Mouse (Mus musculus) thymus, adult 2 months (tissue): ENCODE results near the gene 9830107B12Rik. TPM values are rescaled to one million over a fixed set of nuclear protein-coding genes. Genes with fewer than 3 reads are reported as not detected.
A peak's percentile ranks its signal among the peaks of the same experiment; 100 is the strongest.

Source experiments
- DNase-seq: peaks from one replicate; pipeline ENCODE4 v3.0.0; 2021
- H3K27ac ChIP-seq: fragments of 200-500 bp; 2 replicates; pipeline ENCODE4 v1.5.1; 2012; ENCODE audit warnings: low read length, control low read depth; ENCODE audit not compliant: control insufficient read depth, insufficient read depth
- H3K27me3 ChIP-seq: fragments of 200-500 bp; 2 replicates; pipeline ENCODE4 v1.6.1; 2012; ENCODE audit warnings: mild to moderate bottlenecking, low read length, moderate library complexity, mixed read lengths; ENCODE audit not compliant: control insufficient read depth, insufficient read depth
- H3K36me3 ChIP-seq: fragments of 200-500 bp; 2 replicates; pipeline ENCODE4 v1.6.1; 2012; ENCODE audit warnings: mild to moderate bottlenecking, low read length, moderate library complexity; ENCODE audit not compliant: control insufficient read depth, insufficient read depth
- H3K4me1 ChIP-seq: fragments of 200-500 bp; replicated peaks from 2 replicates; pipeline ENCODE4 v1.6.1; 2012; ENCODE audit warnings: low read length; ENCODE audit not compliant: control insufficient read depth, insufficient read depth
- H3K4me3 ChIP-seq: fragments of 200-500 bp; 2 replicates; pipeline ENCODE4 v1.5.1; 2012; ENCODE audit warnings: mild to moderate bottlenecking, low read length, control low read depth, moderate library complexity; ENCODE audit not compliant: control insufficient read depth, insufficient read depth
- CTCF ChIP-seq: fragments of 200-500 bp; IDR thresholded peaks from 2 replicates; pipeline ENCODE4 v1.5.1; 2012; ENCODE audit warnings: mild to moderate bottlenecking, control low read depth, low read length, moderate library complexity, borderline replicate concordance; ENCODE audit not compliant: control insufficient read depth, poor library complexity, insufficient read depth; ENCODE audit errors: extremely low read depth
- POLR2A ChIP-seq: fragments of 200-500 bp; IDR thresholded peaks from 2 replicates; pipeline ENCODE4 v1.6.1; 2012; ENCODE audit warnings: mild to moderate bottlenecking, low read length, control low read depth, moderate library complexity; ENCODE audit not compliant: control insufficient read depth, poor library complexity, insufficient read depth; ENCODE audit errors: extremely low read depth
- WGBS: fragments of 180-500 bp; shearing (Covaris S2); methylation state at CpG from one replicate; pipeline ENCODE4 v1.1.7; 2018; 5-methylcytosine and 5-hydroxymethylcytosine counted together
- polyA plus RNA-seq: library from polyadenylated mRNA; depleted of rRNA; stranded (reverse); fragments of >200 nt; gene quantifications from 2 replicates; pipeline ENCODE4 v1.2.3, GENCODE M21; 2012; rRNA removed

9830107B12Rik gene
- polyA plus RNA-seq, 1 experiment: 0.28 TPM

GRCm38 (mm10) chr17:48095718-48096121 lies 50.3 kb downstream of the 9830107B12Rik start:
- H3K27me3 ChIP-seq: peaks cover 31% of the 10 kb centered on the region
- DNase-seq: no peak
- peaks cover 10% of the 10 kb centered on the region for H3K4me1 ChIP-seq
- no peak overlapping the region for H3K4me3 ChIP-seq
- WGBS: 3% methylated on average over 26 of the region's 26 CpGs
- H3K36me3 ChIP-seq: no peaks in the 10 kb centered on the region
- H3K27ac ChIP-seq: no peak overlapping the region
- TF ChIP-seq POLR2A (no peak), CTCF (no peak)

GRCm38 (mm10) chr17:48094820-48095680 lies 51.0 kb downstream of the 9830107B12Rik start:
- Histone ChIP-seq H3K4me1 (peaks cover 10% of the 10 kb centered on the region), H3K27me3 (peaks cover 31% of the 10 kb centered on the region), H3K27ac (no peak overlapping the region), H3K36me3 (no peaks in the 10 kb centered on the region), H3K4me3 (no peak overlapping the region)
- WGBS: 22% methylated on average over 20 of the region's 20 CpGs
- DNase-seq: no peak
- no peak for TF ChIP-seq POLR2A
- TF ChIP-seq CTCF: no peak

GRCm38 (mm10) chr17:48093286-48093817 lies 52.7 kb downstream of the 9830107B12Rik start:
- peaks cover 10% of the 10 kb centered on the region for H3K4me1 ChIP-seq
- 0 out of 2 replicates have a peak, but pooled peaks have one; percentile 21 for TF ChIP-seq CTCF
- no peak for TF ChIP-seq POLR2A
- no peak overlapping the region for H3K27ac ChIP-seq
- no peak overlapping the region for H3K4me3 ChIP-seq
- no peaks in the 10 kb centered on the region for H3K36me3 ChIP-seq
- H3K27me3 ChIP-seq: peaks cover 27% of the 10 kb centered on the region
- no peak for DNase-seq
- WGBS: 74% methylated on average over 5 of the region's 5 CpGs

- H3K27me3 ChIP-seq: peaks cover 6% of the 10 kb centered on the region; the same call in 1 of the 2 replicates
- WGBS: 94% methylated on average over 12 of the region's 12 CpGs
- H3K4me3 ChIP-seq: no peak overlapping the region
- H3K4me1 ChIP-seq: no peaks in the 10 kb centered on the region
- DNase-seq: no peak
- no peak overlapping the region for H3K27ac ChIP-seq
- TF ChIP-seq CTCF: no peak
- no peak for TF ChIP-seq POLR2A
- H3K36me3 ChIP-seq: no peaks in the 10 kb centered on the region
Measured at GRCm38 (mm10) chr17:48090305-48090704, 55.8 kb downstream of the 9830107B12Rik start.

GRCm38 (mm10) chr17:48089446-48089845 lies 56.6 kb downstream of the 9830107B12Rik start:
- Histone ChIP-seq H3K27ac (no peak overlapping the region), H3K4me3 (no peak overlapping the region), H3K27me3 (peaks cover 4% of the 10 kb centered on the region; the same call in 1 of the 2 replicates), H3K36me3 (no peaks in the 10 kb centered on the region), H3K4me1 (no peaks in the 10 kb centered on the region)
- WGBS: 85% methylated on average over 2 of the region's 2 CpGs
- TF ChIP-seq POLR2A: no peak
- no peak for TF ChIP-seq CTCF
- DNase-seq: no peak

- H3K4me1 ChIP-seq: no peaks in the 10 kb centered on the region
- H3K36me3 ChIP-seq: no peaks in the 10 kb centered on the region
- no peak for TF ChIP-seq CTCF
- TF ChIP-seq POLR2A: no peak
- H3K27ac ChIP-seq: no peak within 1 kb of the TSS
- H3K4me3 ChIP-seq: no peak within 1 kb of the TSS
- DNase-seq: no peak
- H3K27me3 ChIP-seq: 0 out of 2 replicates have a peak, but pooled peaks cover 4% of the 10 kb centered on the region
Measured at GRCm38 (mm10) chr17:48089019-48089418, 57.0 kb downstream of the 9830107B12Rik start, which contains the start of gene 1700067P10Rik. 1700067P10Rik (plus strand) TSS chr17:48089319.

GRCm38 (mm10) chr17:48080626-48081025 lies 65.4 kb downstream of the 9830107B12Rik start:
- Histone ChIP-seq H3K4me1 (no peaks in the 10 kb centered on the region), H3K36me3 (no peaks in the 10 kb centered on the region), H3K27me3 (no peaks in the 10 kb centered on the region), H3K27ac (no peak overlapping the region), H3K4me3 (no peak overlapping the region)
- DNase-seq: no peak
- TF ChIP-seq CTCF: no peak
- TF ChIP-seq POLR2A: no peak
- 66% methylated on average over 3 of the region's 3 CpGs for WGBS

Other genes with a start within 250 kb of the 9830107B12Rik start
- gene Foxp4, start 221.6 kb downstream of the 9830107B12Rik start, polyA plus RNA-seq: 194 and 212 TPM in 2 replicates
- gene 1700122O11Rik, start 108.0 kb downstream of the 9830107B12Rik start, polyA plus RNA-seq: not detected in 2 replicates
- gene 1700067P10Rik, start 56.9 kb downstream of the 9830107B12Rik start, polyA plus RNA-seq: 0.12 TPM in 1 of 2 replicates, not detected in the other
- gene A530064D06Rik, start 21.0 kb upstream of the 9830107B12Rik start, polyA plus RNA-seq: 0.92 and 1.2 TPM in 2 replicates
- gene Trem1, start 86.5 kb upstream of the 9830107B12Rik start, polyA plus RNA-seq: 0.08 and 0.09 TPM in 2 replicates
- 0.23 and 0.27 TPM in 2 replicates for gene Trem3, start 101.5 kb upstream of the 9830107B12Rik start, polyA plus RNA-seq
- 4.3 and 4.7 TPM in 2 replicates for gene Treml4, start 118.0 kb upstream of the 9830107B12Rik start, polyA plus RNA-seq
- gene Treml2, start 153.2 kb upstream of the 9830107B12Rik start, polyA plus RNA-seq: 54.8 and 56.4 TPM in 2 replicates
- 4.0 and 4.3 TPM in 2 replicates for gene B430306N03Rik, start 169.9 kb upstream of the 9830107B12Rik start, polyA plus RNA-seq
- 7.1 and 11.7 TPM in 2 replicates for gene Trem2, start 200.1 kb upstream of the 9830107B12Rik start, polyA plus RNA-seq
- 0.73 TPM in 1 of 2 replicates, not detected in the other for gene Treml1, start 213.6 kb upstream of the 9830107B12Rik start, polyA plus RNA-seq